9 mouse cellular contexts compared by ENCODE assay signal in genomic region chr15:85315378-85316025, GRCm38 (mm10). TPM values are rescaled to one million over a fixed set of nuclear protein-coding genes. Genes with fewer than 3 reads are reported as not detected.
A peak's percentile ranks its signal among the peaks of the same experiment; 100 is the strongest.
DNase-seq lines count a peak whose midpoint lies in the region; TF ChIP-seq lines count a peak whose summit lies in the region.
"Had no signal": no experiment of that assay in that cellular context is flagged by ENCODE, and none has a peak within 500 bp of the region (broad histone marks: within the 10 kb centered on the region; RNA-seq: fewer than 3 reads in every experiment).

No protein-coding gene starts in this region.

- H3K4me1 ChIP-seq in olfactory bulb, adult 2 months (ENCODE audit: control insufficient read depth, insufficient read depth, low read length): peaks cover 6% of the 10 kb centered on the region; the same call in 1 of the 2 replicates
- H3K4me1 ChIP-seq in thymus, adult 2 months (replicated peaks; ENCODE audit: control insufficient read depth, insufficient read depth, low read length): no peaks in the 10 kb centered on the region
- H3K4me1 ChIP-seq: embryonic facial prominence, embryonic 12.5 days had no signal

- no peak overlapping the region for H3K27ac ChIP-seq in olfactory bulb, adult 2 months (ENCODE audit: insufficient read depth, low read depth, low read length)
- no peak overlapping the region for H3K27ac ChIP-seq in thymus, adult 2 months (ENCODE audit: control insufficient read depth, insufficient read depth, low read length)
- H3K27ac ChIP-seq: embryonic facial prominence, embryonic 12.5 days had no signal

- WGBS in olfactory bulb, adult 2 months: 37% methylated on average over 12 of the region's 13 CpGs
- WGBS in thymus, adult 2 months: 47% methylated on average over 12 of the region's 13 CpGs

- peak; percentile 82 for DNase-seq in 3T3-L1 (ENCODE audit: low read depth, low spot score)
- peak; percentile 78 for DNase-seq in adrenal gland, adult 2 months
- peak; percentile 70 for DNase-seq in embryo, embryonic 9.5 days (ENCODE audit: extremely low spot score)
- peak; percentile 62 to 84 for DNase-seq in heart, adult 18-20 months
- DNase-seq in kidney, postnatal 10 days: peak; percentile 88
- DNase-seq in lung, adult 18-20 months: peak; percentile 73 to 77
- DNase-seq in thymus, adult 2 months: peak; percentile 73

- no peaks in the 10 kb centered on the region for H3K36me3 ChIP-seq in thymus, adult 2 months (ENCODE audit: control insufficient read depth, insufficient read depth, low read length)
- H3K36me3 ChIP-seq: embryonic facial prominence, embryonic 12.5 days had no signal

- H3K27me3 ChIP-seq in thymus, adult 2 months (ENCODE audit: control insufficient read depth, insufficient read depth, low read length): no peaks in the 10 kb centered on the region

- no peak for TF ChIP-seq POLR2A in olfactory bulb, adult 2 months (IDR thresholded peaks at IDR 0.05; ENCODE audit: insufficient read depth, low read depth, low read length)
- no peak for TF ChIP-seq POLR2A in thymus, adult 2 months (IDR thresholded peaks at IDR 0.05; ENCODE audit: control insufficient read depth, extremely low read depth, insufficient read depth, low read length, poor library complexity)

- TF ChIP-seq CTCF in olfactory bulb, adult 2 months (IDR thresholded peaks at IDR 0.05; ENCODE audit: insufficient read depth, low read depth, low read length): peak; percentile 71
- TF ChIP-seq CTCF in thymus, adult 2 months (IDR thresholded peaks at IDR 0.05; ENCODE audit: borderline replicate concordance, control insufficient read depth, extremely low read depth, insufficient read depth, low read length, poor library complexity): peak; percentile 74; the same call in 1 of the 2 replicates

- H3K4me3 ChIP-seq in olfactory bulb, adult 2 months (ENCODE audit: insufficient read depth, low read depth, low read length): no peak overlapping the region
- H3K4me3 ChIP-seq in thymus, adult 2 months (ENCODE audit: control insufficient read depth, insufficient read depth, low read length): no peak overlapping the region
- H3K4me3 ChIP-seq: embryonic facial prominence, embryonic 12.5 days had no signal

RNA-seq across cellular contexts. Expression of gene Atxn10, which starts 20.5 kb away (rescaled TPM):
- total RNA-seq in adrenal gland, adult 2 months (2021): 100 to 1,000 TPM; 127 to 130 TPM
- polyA plus RNA-seq in adrenal gland, adult 2 months (2012; rRNA removed): 202 and 215 TPM in 2 replicates
- total RNA-seq in heart, adult 18-20 months (2021): 10 to 100 TPM; 74.1 to 76.3 TPM
- 211 TPM in 1 of 2 replicates, not detected in the other for polyA plus RNA-seq in olfactory bulb, adult 2 months (2012; ENCODE audit: insufficient read depth, insufficient read length, low replicate concordance, missing spikeins)
- 112 and 142 TPM in 2 replicates for polyA plus RNA-seq in thymus, adult 2 months (2012; rRNA removed)
